Mouse (Mus musculus) cerebral cortex, adult 2 months (tissue): ENCODE results near the gene Odf3l2.

Experiments
- WGBS: fragments of 180-500 bp; shearing (Covaris S2); methylation state at CpG from one replicate; pipeline ENCODE4 v1.1.7; 2018; 5-methylcytosine and 5-hydroxymethylcytosine counted together

Odf3l2 gene

DNA sequence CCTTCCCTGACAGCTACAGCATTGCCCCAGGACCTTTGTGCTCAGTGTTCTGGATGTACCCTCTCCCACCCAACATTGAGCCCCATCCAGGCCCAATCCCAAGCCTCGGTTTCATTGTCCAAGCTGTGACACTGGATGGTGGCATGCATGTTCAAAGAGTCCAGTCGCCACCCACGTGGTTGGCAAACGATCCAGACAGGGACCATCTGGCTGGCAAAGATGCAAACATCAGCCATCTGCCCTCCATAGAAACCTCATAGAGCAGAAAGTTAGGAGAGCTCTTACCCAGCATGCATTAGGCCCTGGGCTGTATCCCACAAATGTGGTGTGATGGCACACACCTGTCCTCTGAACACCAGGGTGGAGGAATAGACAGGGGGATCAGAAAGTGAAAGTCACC is 14.1 kb downstream of the Odf3l2 start:
- 39% methylated on average over 4 of the region's 4 CpGs for WGBS

DNA sequence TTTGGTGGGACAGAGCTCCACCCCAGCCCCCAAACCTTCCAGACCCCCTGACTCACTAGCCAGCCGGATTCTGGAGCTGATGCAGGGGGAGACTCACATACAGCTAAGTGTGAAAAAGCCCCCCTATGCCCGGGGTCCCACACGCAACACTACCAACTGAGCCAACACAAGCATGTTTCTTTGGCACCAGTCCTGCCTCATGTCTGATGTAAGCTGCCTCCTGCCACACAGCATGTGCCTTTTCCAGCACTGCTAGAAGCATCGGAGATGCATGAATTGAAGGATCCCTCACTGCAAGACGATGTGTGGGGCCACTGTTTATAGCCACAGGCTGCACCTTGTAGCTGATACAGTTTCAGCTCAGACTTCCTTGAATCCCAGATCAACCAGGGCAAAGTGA is 17.2 kb downstream of the Odf3l2 start:
- 54% methylated on average over 5 of the region's 5 CpGs for whole genome bisulfite sequencing

DNA sequence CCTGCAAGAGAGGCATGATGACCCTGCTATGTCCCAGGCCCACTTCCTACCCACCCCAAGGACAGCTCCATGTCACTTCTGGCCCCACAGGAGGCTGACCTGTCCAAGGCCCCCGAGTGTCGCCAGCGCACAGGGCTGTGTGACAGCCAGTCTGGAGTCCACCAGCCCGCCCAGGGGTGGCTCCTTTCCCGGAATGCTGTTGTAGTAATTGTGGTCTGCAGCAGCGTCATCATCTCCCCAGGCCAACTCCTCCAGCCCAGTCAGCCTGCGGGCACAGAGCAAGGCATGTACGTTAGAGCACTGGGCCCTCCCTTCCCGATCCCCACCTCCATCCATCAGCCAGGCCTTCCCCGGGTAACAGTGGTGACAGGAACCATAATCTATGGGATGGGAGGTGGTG is 19.4 kb downstream of the Odf3l2 start:
- WGBS, result 88% methylated on average over 10 of the region's 10 CpGs

DNA sequence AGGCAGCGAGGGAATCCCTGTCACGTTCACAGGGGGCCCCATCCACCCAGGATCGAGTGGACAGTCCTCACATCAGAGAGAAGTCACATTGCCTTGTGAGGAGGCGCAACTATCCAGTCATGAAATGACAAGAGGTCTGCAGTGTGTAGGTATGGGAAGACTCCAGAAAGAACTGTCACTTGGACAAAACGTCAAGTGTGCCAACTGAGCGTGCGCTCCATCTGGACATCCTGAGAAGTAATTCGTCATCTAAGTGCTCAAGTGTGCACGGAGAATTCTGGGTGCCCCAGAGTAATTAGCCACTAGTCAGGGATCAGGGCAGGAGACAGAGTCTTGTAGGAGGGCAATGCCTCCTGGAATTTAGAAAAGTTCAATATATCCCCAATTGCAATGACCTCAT is 20.1 kb downstream of the Odf3l2 start:
- WGBS, result 70% methylated on average over 9 of the region's 9 CpGs

DNA sequence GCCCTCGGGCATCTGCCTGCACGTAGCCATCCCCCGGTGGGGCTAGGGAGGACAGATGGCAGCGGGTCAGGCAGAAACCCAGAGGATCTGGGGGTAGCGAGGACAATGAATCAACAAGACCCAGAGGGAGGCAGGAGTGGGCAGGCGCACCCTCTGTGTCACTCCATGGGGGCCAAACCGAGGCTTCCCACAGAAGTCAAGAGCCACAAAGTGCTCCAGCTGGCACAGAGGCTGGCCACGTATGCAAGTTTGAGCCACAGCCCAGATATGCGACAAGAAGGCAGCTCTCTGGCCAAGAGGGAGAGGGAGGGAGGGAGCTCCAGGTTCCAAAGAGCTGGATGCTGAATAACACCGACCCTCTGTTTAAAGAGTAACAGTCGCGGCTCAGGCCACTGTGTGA is 21.6 kb downstream of the Odf3l2 start:
- 46% methylated on average over 12 of the region's 12 CpGs for WGBS

DNA sequence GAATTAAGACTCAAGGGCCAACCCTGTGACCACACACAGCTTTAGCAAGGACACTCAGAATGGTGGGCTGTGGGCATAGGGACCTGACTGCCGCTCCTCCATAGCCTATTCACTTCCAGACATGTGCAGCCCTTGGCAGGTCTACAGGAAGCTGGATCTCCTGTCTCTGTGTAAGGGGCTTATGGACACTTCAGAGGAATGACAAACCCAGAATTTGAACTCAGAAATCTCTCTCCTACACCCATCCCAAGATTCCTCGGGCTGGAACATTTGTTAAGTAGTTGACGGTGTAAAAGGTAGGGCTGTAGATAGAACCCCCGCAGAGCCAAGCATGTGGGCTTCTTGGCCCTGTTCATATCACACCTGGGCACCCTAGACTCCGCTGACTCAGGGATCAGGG is 29.2 kb downstream of the Odf3l2 start:
- 83% methylated on average over 5 of the region's 5 CpGs for WGBS

DNA sequence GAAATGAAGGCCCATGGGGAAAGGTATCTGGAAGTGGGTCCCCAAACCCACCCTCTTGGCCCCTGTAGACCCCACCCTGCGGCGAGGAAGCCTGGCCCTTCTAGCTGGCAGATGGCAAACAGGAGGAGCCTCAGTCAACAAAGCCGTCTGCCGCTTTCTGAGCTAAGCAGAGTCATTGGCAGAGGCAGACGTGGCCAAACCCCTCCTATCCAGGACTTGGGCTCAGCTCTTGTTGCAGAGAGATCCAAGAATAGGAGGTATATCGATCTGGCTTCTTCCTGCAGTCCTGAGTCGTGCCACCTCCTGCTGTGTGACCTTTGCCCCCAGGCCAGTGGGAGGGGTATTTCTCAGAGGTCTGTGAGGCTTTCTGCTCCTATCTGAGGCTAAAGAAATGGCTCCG is 29.7 kb downstream of the Odf3l2 start:
- 12% methylated on average over 8 of the region's 8 CpGs for WGBS

DNA sequence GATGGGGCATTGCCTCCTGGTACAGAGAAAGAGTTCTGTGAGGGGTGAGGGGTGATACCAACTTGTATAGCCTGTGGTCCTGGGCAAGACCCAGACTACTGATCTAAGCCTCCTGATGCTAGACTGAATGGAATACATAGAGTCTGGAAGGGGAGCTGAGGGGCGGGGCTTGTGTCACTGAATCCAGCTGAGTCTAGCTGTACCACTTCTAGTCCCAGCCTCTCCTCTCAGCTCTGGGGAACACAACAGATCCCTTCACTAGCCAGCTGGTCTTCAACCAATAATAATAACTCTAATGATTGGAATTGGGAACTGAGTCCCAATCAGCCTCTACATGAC is 31.3 kb downstream of the Odf3l2 start:
- 79% methylated on average over 1 of the region's 1 CpGs for whole genome bisulfite sequencing

DNA sequence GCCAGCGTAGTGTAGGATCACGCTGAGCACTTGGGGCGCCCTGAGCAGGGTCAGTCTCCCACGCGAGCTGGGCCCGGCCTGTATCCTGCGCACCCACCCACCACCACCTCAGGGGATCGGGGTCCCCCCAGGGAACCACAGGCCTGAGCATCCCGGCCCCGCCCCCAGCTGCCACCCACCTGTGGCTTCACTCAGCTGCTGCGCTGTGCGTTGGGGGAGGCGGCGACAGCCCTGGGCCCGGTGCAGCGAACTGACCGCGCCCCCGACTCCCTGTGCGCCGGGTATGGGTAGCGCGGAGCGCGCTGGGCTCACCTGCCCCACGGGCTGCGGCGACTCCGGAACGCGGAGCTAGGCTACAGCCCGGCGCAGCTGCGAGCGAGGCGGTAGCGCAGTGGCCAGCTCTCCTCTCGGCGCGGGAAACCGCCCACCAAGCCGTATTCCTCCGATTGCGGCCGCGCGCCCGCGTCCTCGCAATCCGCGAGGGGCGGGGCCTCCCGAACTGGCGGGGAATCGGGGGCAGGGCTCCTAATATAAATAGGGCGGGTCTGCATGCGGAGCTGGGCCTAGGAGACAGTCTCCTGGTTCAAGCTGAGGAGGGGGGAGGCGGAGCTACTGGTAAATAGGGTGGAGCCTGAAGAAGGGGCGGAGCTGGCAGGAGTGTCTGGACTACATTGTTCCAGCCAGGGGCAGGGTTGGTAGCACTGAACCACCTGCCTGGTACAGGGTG is 31.8 kb downstream of the Odf3l2 start, which contains the start of gene C2cd4c:
Gene C2cd4c (minus strand): TSS at position 448 of the 727 bp plus-strand sequence.
- WGBS, result 2% methylated on average over 60 of the region's 60 CpGs

DNA sequence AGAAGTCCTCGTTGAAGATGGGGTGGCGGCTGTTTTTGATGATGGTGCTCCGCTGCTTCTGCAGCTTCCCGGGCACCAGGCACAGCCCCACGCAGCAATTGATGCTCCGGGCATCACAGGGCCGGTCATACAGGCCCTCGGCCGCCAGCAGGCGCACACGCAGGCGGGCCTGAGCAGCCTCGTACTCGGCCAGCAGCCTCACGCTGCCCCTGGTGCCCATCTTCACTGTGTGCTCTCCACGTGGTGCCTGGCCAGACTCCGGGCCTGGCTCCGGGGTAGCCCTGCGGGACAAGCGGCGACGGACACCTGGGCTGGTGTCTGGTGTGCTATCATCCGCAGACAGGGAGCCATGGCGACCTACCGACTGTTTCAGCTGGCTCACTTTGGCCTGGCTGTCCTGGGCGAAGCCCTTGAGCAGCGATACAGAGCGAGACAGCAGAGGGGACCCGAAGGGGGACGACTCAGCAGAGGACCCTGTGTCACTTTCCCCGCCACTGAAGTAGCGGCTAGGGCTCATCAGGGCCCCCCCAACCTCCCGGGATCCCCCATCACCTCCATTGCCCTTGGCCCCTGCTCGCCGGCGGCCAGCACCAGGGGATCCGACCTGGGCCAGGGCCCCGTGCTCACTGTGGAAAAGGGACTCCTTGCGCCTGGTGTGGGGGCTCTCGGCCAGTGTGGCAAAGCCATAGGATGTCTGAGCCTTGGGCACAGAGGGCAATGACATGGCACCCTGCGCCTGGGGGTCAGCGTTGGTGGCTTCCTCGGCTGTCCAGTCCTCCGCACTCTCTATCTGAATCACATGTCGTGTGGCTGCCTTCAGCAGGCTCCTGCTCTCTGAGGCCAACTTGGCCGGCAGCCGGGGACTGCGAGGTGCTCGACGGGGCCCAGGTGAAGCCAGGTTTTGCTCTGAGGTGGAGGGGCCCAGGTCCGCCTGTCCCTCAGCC is 33.1 kb downstream of the Odf3l2 start:
- 31% methylated on average over 51 of the region's 51 CpGs for WGBS

DNA sequence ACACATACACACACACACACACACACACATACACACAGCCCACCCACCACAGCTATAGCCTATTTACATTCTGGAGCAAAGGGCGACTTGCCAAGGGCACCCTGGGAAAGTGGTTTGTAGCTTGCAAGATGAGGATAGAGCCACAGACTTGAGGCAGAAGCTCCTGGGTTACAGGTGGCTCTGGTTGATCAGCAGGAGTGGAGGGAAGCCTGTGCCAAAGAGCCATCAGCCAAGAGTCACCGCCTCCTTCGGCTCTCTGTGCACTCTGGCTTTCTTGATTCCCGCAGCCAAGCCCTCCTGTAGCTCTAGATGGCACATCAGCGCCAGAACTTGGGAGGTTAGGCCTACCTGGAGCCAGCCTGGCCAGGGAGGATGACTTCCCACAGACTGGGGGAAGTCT is 34.2 kb downstream of the Odf3l2 start:
- WGBS, result 55% methylated on average over 5 of the region's 5 CpGs

DNA sequence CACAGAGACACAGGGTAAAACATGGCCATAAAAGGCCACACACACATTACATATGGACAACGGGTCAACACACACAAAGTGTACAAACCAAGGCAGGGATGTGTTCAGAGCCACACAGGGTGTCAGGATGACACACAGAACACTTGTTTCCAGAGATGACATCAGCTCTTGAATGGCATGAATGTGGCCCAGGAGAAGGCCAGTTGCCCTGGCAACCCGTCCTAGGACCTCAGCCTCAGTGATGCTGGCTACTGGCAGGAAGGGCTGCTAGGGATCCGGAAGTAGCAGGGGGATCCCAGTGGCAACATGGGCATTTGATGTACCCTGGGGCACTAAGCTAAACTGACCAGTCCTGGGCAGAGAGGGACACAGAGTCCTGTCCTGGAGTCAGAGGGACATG is 36.3 kb downstream of the Odf3l2 start:
- 62% methylated on average over 3 of the region's 3 CpGs for WGBS

DNA sequence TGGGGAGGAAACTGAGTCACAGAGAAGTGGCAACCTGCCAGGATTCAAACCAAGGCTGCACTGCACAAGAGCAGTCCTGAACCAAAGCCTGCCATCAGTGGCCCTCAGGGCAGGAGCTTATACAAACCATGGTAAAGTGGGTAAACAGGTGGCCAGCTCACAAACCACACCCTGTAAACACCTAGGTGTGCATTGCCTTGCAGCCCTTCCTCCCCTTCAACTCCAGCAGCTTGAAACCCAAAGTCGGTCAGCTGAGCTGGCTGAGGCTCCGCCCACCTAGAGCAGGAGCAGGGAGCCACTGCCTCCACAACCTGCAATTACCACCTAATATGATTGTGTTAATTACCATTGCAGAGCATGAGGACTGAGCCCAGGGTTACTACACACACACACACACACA is 37.6 kb downstream of the Odf3l2 start:
- WGBS, result 48% methylated on average over 2 of the region's 2 CpGs

DNA sequence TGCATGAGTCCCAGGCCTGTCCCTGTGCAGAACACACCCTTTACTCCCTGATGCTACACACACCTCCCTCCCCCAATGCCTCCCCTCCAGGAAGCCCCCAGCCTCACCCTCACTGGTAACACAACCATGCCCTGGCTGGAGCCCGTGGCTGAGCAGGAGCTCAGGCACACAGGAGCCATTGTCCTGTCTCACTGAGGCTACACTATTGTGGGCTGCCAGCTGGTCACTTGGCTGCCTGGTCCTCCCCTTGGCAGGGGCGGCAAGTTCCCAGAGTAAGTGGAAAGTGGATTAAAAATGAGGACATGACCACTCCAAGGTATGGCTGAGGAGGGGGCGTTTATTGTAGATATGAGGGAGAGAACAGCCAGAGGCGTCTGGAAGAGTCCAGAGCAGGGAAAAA is 39.0 kb downstream of the Odf3l2 start:
- 54% methylated on average over 4 of the region's 4 CpGs for WGBS

DNA sequence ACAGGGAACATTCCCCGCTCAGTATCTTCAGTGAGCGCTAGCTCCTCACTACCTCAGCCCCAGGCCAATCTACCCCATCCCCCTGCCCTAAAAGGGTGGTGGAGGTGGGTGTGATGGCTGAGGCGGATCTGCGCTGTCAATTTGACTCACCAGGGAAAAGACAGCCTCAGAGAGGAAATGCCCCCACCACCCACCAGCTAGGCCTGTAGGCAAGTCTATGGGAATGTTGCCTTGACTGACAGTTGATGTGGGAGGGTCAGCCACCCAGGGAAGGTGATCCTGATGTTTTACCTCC is 47.7 kb downstream of the Odf3l2 start:
- 57% methylated on average over 4 of the region's 4 CpGs for WGBS

DNA sequence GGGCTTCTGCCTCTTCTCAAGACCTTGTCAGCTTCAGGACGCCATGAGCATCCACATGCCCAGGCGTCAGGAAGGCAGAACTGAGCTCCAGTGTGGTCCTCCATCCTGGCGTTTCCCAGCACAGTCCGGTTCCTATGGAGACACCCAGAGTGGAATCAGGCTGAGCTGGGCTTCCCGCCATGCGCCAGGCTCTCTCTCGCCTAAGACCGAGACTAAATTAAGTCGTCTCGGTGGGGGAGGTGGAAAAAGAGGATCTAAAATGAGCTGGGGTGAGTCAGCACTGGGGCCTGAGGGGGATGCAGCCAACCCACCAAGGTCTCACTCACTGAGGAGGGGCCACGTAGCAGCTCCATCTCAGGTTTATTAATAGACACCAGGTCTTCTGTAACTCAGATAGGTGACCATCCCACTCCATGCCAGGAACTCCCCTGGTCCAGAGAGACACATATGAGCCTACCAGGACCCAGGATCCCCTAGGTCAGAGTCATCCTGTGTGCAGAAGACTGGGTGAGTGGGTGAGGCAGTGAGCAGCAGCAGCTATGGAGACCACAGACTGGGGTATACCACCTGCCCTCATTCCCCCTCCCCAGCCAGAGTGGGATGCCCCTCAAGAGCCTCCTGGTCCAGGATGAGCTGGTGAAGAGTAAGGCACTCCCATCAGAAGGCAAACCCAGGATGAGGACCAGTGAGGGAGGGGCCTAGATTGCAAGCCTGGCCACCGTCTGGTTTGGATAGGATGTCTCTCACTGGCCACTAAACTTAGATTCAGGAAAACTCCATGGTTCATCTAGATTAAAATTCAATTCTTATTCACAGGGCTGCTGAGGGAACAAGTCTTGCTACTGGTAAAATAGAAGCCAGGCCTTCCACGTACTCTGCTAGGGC is 48.2 kb downstream of the Odf3l2 start:
- 16% methylated on average over 13 of the region's 13 CpGs for whole genome bisulfite sequencing

DNA sequence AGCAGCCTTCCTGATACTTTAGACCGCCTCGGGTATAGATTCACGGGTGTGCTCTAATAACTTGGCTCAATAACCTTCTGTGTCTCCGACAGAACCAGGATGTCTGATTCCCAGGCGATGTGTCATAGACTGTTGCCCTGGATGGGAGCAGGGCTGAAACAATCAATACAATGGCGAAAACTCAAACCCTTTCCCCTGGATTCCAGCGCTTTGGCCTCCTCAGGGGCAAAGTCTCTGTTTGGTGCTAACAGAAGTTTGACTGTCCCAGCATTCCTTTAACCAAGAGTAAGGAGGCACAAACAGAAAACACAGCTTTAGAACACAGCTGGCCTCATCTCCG is 50.0 kb downstream of the Odf3l2 start:
- 56% methylated on average over 8 of the region's 8 CpGs for WGBS

DNA sequence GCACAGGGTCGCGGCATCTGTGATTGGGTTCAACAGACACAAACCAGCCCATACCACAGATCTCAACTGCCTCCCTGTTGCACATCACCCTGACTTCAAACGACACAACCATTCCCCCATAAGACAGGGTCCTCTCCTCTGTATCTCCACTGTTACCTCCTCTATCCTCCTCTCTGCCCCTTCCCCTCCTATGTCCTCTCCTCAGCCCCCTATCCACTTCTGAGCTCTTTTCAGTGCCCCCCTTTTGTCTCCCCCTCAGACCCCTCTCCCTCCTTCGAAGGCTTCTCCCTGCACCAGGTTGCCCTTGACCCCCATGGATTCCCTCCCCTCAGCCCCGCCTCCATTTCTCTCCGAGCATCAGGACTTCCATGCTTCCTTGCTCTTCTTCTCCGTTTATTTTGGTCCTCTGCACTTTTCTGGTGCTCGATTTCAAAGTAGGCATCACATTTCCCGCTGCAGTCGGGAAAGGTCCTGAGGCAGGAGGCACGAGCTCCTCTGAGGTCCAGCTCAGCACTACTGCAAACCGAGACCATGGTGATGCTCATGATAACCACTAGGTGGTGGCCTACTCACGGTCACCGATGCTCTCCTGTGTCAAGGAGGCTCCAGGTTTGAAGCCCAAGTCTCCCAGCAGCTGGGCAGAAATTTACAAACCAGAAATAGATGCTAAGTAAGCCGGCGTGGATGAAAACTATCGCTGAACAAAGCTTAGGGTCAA is 50.5 kb downstream of the Odf3l2 start:
- 17% methylated on average over 17 of the region's 17 CpGs for WGBS

DNA sequence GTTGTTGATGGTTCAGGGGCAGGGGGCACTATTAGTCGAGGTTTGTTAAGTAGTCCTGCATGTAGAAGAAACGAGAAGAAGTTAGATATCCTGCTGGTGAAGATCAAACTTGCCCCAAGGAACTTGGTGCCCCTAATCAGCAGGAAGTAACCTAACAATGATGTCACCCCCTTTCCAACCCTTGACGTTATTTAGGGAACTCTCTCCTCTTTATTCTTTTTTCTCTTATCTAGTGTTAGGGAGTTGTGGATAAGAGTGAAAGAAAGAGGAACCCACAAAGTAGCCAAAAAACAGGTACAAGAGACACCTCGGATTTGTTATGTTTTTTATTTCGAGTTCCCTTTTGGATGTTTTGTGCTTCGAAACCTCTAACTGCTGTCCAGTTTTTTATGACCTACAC is 51.4 kb downstream of the Odf3l2 start:
- WGBS, result 58% methylated on average over 6 of the region's 6 CpGs

DNA sequence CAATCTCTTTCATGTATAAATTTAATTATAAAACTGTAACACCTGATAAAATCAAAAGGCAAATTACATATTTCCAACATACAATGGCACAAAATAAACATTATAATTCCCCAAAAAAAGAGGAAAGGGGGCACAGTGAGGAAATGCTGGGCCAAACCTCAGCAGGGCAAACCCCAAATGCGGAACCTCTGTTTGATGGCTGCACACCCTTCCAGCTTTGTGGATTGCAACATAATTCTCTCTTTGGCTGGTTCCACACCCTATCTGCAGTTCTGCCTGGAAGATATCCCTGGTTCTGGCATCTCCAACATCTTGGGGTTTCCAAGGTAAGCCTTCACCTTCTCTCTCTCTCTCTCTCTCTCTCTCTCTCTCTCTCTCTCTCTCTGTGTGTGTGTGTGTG is 54.8 kb downstream of the Odf3l2 start:
- 96% methylated on average over 1 of the region's 1 CpGs for WGBS
